Mouse (Mus musculus) liver, adult 2 months (tissue): ENCODE data around the gene Anks3. TPM values are rescaled to one million over a fixed set of nuclear protein-coding genes. Genes with fewer than 3 reads are reported as not detected.

Experiments
- DNase-seq: peaks from one replicate; pipeline ENCODE4 v3.0.0-alpha.2; 2011; ENCODE audit warnings: low read depth, low spot score; ENCODE audit errors: extremely low read depth
- H3K27ac ChIP-seq: fragments of 200-500 bp; replicated peaks from 2 replicates; pipeline ENCODE4 v1.5.1; 2012; ENCODE audit warnings: low read depth, mild to moderate bottlenecking, control low read depth, inconsistent platforms, low read length; ENCODE audit not compliant: insufficient read depth
- H3K27me3 ChIP-seq: fragments of 200-500 bp; 2 replicates; pipeline ENCODE4 v1.6.1; 2012; ENCODE audit warnings: mild to moderate bottlenecking, moderate library complexity, low read length, inconsistent platforms; ENCODE audit not compliant: control insufficient read depth, insufficient read depth
- H3K36me3 ChIP-seq: fragments of 200-500 bp; 2 replicates; pipeline ENCODE4 v1.6.1; 2012; ENCODE audit warnings: low read length, inconsistent platforms; ENCODE audit not compliant: control insufficient read depth, insufficient read depth
- H3K4me1 ChIP-seq: fragments of 200-500 bp; 2 replicates; pipeline ENCODE4 v1.6.1; 2011; ENCODE audit warnings: low read length; ENCODE audit not compliant: control insufficient read depth, insufficient read depth
- H3K4me3 ChIP-seq: fragments of 200-500 bp; 2 replicates; pipeline ENCODE4 v1.5.1; 2011; ENCODE audit warnings: low read depth, mild to moderate bottlenecking, control low read depth, low read length, moderate library complexity; ENCODE audit not compliant: insufficient read depth
- H3K79me2 ChIP-seq: fragments of 200-500 bp; 2 replicates; pipeline ENCODE4 v1.6.1; 2012; ENCODE audit warnings: inconsistent platforms, mild to moderate bottlenecking, low read length, moderate library complexity; ENCODE audit not compliant: control insufficient read depth, insufficient read depth
- H3K9ac ChIP-seq: fragments of 200-500 bp; 2 replicates; pipeline ENCODE4 v1.6.1; 2012; ENCODE audit warnings: low read depth, mild to moderate bottlenecking, control low read depth, inconsistent platforms, low read length
- CTCF ChIP-seq: fragments of 200-500 bp; IDR thresholded peaks from 2 replicates; pipeline ENCODE4 v1.5.1; 2011; ENCODE audit warnings: low read depth, low read length, control low read depth
- POLR2A ChIP-seq: fragments of 200-500 bp; IDR thresholded peaks from 2 replicates; pipeline ENCODE4 v1.6.1; 2011; ENCODE audit warnings: low read length, control low read depth; ENCODE audit not compliant: insufficient read depth; ENCODE audit errors: extremely low read depth
- WGBS: fragments of 180-500 bp; shearing (Covaris S2); methylation state at CpG from one replicate; pipeline ENCODE4 v1.1.7; 2018; 5-methylcytosine and 5-hydroxymethylcytosine counted together
- polyA plus RNA-seq: library from polyadenylated mRNA; depleted of rRNA; stranded (reverse); fragments of >200 nt; gene quantifications from 2 replicates; pipeline ENCODE4 v1.2.3, GENCODE M21; 2012
- total RNA-seq: library from RNA; depleted of rRNA; stranded (reverse); fragments of >200 nt; gene quantifications from 2 replicates; pipeline ENCODE4 v1.2.3, GENCODE M21; 2014

The Anks3 gene
- total and polyA plus RNA-seq, 2 experiments = 11.3 to 22.3 TPM

DNA sequence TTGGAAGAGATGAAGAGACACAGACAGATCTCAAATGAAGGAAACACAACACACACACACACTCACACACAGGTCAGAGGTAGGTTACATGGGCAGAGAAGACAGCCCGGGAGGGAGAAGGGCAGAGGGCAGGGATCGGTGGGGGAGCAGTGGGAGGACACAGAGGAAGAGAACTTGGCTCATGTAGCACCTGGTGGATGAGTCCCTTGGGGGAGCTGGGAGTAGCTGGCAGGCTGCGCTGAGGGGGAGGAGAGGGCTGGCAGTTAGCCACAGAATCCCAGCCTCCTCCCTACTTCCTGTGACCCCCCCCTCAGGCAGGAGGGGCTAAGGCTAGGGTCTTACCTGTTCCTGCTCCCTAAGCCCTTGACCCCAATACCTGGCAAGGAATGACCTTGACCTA is 33.5 kb upstream of the Anks3 start, which contains the start of gene Sept12:
TSS of gene Sept12 (minus strand) at position 300 of the 400 bp plus-strand sequence.
- no peaks in the 10 kb centered on the region for H3K79me2 ChIP-seq
- no peak for DNase-seq
- 22% methylated on average over 3 of the region's 3 CpGs for WGBS
- no peak within 1 kb of the TSS for H3K9ac ChIP-seq
- H3K4me3 ChIP-seq = no peak within 1 kb of the TSS
- H3K27ac ChIP-seq = no peak within 1 kb of the TSS
- H3K27me3 ChIP-seq = no peaks in the 10 kb centered on the region
- no peaks in the 10 kb centered on the region for H3K4me1 ChIP-seq
- H3K36me3 ChIP-seq = no peaks in the 10 kb centered on the region
- TF ChIP-seq CTCF = no peak
- TF ChIP-seq POLR2A = no peak

DNA sequence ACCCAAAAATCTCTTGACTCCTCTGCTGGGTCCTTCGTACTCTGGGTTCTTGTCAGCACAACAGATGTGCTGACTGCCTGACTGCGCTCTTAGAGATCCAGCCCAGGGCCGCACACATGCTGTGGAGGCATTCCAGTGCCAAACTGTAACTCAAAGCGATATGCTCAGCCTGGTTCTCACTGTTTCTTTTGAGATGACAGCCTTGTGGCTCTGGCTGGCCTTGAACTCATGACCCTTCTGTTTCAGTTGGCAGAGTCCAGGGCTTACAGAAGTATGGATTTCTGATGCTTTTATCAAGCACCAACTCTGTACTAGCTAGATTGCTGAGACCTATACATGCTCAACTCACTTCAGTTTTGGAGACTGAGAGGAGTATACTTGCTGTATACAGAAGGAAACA is 29.3 kb upstream of the Anks3 start:
- no peaks in the 10 kb centered on the region for H3K79me2 ChIP-seq
- H3K36me3 ChIP-seq = no peaks in the 10 kb centered on the region
- no peak for DNase-seq
- H3K27ac ChIP-seq = no peak overlapping the region
- H3K4me3 ChIP-seq = no peak overlapping the region
- 88% methylated on average over 4 of the region's 4 CpGs for WGBS
- TF ChIP-seq POLR2A (no peak), CTCF (no peak)
- no peaks in the 10 kb centered on the region for H3K27me3 ChIP-seq
- no peaks in the 10 kb centered on the region for H3K4me1 ChIP-seq
- H3K9ac ChIP-seq = no peak overlapping the region

DNA sequence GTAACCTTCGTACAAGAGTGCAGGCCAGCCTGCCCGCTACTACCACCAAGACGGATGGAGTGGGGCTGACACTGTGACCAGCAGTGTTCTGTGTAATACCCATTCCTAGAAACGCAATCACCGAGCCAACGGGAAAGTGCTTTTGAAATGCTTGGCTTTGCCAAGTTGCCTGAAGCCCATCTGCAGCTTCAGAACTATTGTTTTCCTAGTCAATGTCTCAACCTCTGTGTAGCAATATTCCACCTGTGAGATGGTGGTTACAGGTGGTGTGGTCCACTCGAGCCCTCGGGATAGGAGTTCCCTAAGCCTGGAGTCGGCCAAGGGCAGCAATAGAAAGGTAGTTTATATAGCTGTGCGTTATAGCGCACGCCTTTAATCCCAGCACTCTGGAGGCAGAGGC is 20.7 kb upstream of the Anks3 start:
- Histone ChIP-seq H3K27me3 (no peaks in the 10 kb centered on the region), H3K36me3 (no peaks in the 10 kb centered on the region), H3K4me1 (no peaks in the 10 kb centered on the region), H3K9ac (no peak overlapping the region), H3K79me2 (no peaks in the 10 kb centered on the region), H3K27ac (no peak overlapping the region), H3K4me3 (no peak overlapping the region)
- DNase-seq = no peak
- WGBS = 82% methylated on average over 12 of the region's 12 CpGs
- no peak for TF ChIP-seq POLR2A
- TF ChIP-seq CTCF = no peak

DNA sequence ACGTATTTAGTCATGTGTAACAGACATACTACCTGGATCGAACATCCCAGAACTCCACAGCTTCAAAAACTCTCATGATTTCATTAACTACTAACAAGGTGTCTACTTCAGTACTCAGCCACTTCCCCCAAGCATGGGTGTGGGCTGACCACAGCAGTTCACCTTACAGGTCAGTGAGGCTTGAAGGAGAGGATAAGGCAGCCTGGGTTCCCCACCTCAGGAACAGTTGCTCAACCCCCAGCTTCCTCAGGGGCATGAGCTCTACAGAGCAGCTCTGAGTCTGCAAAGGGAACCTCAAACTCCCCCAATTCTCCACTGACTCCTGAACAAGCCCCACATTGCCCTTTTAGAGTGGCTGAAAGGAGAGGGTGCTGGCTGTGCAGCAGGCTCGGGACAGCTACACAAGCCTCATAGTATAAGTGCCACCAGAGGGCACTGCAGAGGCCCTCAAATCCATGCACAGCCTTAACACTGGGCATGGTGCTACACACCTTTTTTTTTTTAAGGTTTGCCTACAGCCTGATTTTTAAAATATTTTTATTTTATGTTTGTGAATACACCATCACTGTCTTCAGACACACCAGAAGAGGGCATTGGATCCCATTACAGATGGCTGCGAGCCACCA is 15.9 kb upstream of the Anks3 start:
- peak; percentile 34 for DNase-seq
- WGBS = 72% methylated on average over 4 of the region's 4 CpGs
- H3K4me3 ChIP-seq = no peak overlapping the region
- no peaks in the 10 kb centered on the region for H3K79me2 ChIP-seq
- no peak overlapping the region for H3K9ac ChIP-seq
- no peaks in the 10 kb centered on the region for H3K4me1 ChIP-seq
- H3K27me3 ChIP-seq = no peaks in the 10 kb centered on the region
- TF ChIP-seq POLR2A = no peak
- peak; percentile 79 for TF ChIP-seq CTCF
- no peak overlapping the region for H3K27ac ChIP-seq
- no peaks in the 10 kb centered on the region for H3K36me3 ChIP-seq

DNA sequence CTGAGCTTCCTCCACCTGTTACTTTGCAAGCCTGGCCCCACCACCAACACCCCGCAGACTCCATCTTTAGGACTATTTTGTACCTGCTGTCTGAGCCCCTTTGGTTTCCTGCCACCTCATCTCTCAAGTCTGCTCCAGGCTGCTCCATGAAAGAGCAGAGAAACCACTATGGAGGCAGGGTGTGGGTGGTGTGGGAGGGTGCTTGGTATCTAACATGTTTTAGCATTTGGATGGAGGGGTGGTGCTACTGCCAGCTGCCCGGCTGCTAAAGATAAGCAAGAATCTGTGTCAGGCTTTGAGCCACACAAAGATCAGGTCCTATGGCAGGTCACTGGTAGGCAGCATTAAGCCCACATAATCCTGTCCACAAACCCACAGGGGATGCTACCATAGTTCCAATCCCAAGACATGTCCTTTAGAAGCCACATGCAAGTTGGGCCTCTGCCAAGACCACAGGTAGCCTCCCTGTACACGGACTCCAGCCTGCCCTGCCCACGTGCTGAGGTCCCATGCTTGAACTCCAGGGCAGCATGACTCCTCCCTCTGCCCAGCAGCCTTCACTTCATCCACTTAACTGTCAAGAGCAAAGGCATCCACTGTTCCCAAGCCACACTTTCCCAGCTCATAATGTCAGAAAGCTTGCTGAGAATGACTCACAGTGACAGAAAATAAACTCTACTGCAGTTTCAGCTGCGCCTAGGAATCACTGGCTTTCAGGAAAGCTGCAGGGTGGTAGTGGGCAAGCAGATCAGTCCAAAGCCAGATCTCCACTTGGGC is 14.5 kb upstream of the Anks3 start:
- peak; percentile 17 for DNase-seq
- no peak overlapping the region for H3K9ac ChIP-seq
- 48% methylated on average over 5 of the region's 5 CpGs for WGBS
- no peaks in the 10 kb centered on the region for H3K36me3 ChIP-seq
- H3K4me3 ChIP-seq = no peak overlapping the region
- H3K27me3 ChIP-seq = no peaks in the 10 kb centered on the region
- no peaks in the 10 kb centered on the region for H3K4me1 ChIP-seq
- no peak overlapping the region for H3K27ac ChIP-seq
- H3K79me2 ChIP-seq = no peaks in the 10 kb centered on the region
- TF ChIP-seq CTCF = no peak
- TF ChIP-seq POLR2A = no peak

DNA sequence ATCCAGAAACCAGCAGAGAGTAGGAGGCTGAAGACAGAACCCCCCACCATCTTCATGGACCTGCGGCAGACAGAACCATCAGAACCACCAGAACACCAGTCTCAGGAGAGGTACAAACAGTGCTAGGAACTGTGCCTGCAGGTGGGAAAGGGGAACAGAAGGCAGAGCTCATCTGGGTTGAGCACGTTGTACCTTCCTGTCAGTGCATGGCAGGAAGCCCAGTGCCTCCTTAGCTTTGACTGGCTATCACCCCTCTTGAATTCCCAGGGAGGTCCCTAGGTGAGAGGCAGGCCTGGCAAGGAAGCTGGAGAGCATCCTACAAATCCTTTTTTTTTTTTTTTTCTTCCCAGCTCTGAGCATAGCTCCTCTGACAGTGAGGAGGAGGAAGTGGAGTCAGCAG is 12.2 kb upstream of the Anks3 start:
- Histone ChIP-seq H3K4me1 (no peaks in the 10 kb centered on the region), H3K4me3 (no peak overlapping the region), H3K27me3 (no peaks in the 10 kb centered on the region), H3K79me2 (no peaks in the 10 kb centered on the region), H3K27ac (no peak overlapping the region), H3K9ac (no peak overlapping the region), H3K36me3 (no peaks in the 10 kb centered on the region)
- no peak for TF ChIP-seq POLR2A
- no peak for DNase-seq
- 64% methylated on average over 2 of the region's 2 CpGs for WGBS
